Mouse (Mus musculus): ENCODE data around the gene Lad1. TPM values are rescaled to one million over a fixed set of nuclear protein-coding genes. Genes with fewer than 3 reads are reported as not detected.

Gene Lad1
- polyA plus RNA-seq, 1 experiment from 2014 or later = 0.40 TPM

DNA sequence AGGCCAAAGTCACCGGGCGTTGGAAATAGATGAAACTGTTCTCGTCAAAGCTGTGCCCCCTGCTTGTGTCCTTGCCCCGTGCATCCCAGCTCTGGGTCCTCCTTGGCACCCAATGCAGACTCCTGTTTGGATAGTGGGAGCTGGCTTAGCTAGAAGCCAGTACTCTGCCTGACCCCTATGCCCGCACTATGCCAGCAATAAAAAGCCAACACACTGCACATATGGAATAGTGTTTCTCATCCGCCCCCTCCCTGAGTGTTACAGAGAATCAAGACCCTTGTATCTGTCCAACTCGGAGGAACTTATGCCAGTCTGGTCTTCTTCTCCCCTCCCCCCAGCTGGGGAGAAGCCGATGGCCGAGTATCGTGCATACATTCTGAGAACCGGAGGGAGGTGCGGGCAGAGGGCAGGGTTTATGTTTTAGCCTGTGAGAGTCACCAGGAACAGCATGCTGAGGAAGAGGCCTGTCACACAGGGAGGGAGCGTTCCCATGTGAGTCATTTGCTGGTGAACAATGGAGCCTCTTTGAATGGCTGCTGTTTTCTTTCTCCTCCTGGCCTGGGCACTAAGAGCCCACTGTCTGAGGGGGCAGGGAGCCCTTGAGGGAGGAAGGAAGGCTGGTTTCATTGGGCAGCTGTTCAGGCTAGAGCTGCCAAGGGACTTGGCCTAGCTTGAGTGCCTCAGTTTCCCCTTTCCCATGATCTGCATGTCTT is 33.8 kb downstream of the Lad1 start:
- no peaks in the 10 kb centered on the region for H3K27me3 ChIP-seq
- H3K4me2 ChIP-seq = no peak overlapping the region
- 0 out of 2 replicates have a peak overlapping the region, but pooled peaks have one; percentile 2 for H3K9ac ChIP-seq
- no peaks in the 10 kb centered on the region for H3K36me3 ChIP-seq
- ATAC-seq (ENCODE audit: low read depth) = peak; percentile 51
- H3K9me3 ChIP-seq = no peaks in the 10 kb centered on the region
- WGBS = 38% methylated on average over 13 of the region's 13 CpGs
- H3K27ac ChIP-seq (replicated peaks) = peak overlapping the region; percentile 35
- H3K4me3 ChIP-seq = no peak overlapping the region
- H3K4me1 ChIP-seq (replicated peaks) = peaks cover 26% of the 10 kb centered on the region

DNA sequence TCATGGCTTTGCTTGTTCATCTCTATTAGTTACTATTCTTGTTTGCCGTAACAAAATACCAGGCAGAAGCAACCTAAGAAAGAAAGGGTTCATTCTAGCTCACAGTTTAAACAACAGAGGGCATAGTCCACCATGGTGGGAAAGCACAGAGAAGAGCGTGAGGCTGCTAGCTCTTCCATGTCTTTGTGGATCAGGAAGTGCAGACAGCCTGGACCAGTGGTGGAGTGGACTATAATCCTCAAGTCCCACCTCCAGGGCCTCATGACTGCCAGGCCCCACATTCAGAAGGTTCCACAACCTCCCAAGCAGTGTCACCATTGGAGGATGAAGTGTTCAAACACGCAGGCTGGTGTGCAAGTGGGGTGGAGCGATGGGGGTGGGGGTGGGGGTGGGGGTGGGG is 34.8 kb downstream of the Lad1 start:
- WGBS = 88% methylated on average over 4 of the region's 4 CpGs
- Histone ChIP-seq H3K9me3 (no peaks in the 10 kb centered on the region), H3K36me3 (no peaks in the 10 kb centered on the region), H3K27ac (replicated peaks) (0 out of 2 replicates have a peak overlapping the region, but pooled peaks have one; percentile 35), H3K4me1 (replicated peaks) (peaks cover 26% of the 10 kb centered on the region), H3K9ac (no peak overlapping the region), H3K27me3 (no peaks in the 10 kb centered on the region), H3K4me3 (no peak overlapping the region), H3K4me2 (no peak overlapping the region)
- ATAC-seq (ENCODE audit: low read depth) = no peak

DNA sequence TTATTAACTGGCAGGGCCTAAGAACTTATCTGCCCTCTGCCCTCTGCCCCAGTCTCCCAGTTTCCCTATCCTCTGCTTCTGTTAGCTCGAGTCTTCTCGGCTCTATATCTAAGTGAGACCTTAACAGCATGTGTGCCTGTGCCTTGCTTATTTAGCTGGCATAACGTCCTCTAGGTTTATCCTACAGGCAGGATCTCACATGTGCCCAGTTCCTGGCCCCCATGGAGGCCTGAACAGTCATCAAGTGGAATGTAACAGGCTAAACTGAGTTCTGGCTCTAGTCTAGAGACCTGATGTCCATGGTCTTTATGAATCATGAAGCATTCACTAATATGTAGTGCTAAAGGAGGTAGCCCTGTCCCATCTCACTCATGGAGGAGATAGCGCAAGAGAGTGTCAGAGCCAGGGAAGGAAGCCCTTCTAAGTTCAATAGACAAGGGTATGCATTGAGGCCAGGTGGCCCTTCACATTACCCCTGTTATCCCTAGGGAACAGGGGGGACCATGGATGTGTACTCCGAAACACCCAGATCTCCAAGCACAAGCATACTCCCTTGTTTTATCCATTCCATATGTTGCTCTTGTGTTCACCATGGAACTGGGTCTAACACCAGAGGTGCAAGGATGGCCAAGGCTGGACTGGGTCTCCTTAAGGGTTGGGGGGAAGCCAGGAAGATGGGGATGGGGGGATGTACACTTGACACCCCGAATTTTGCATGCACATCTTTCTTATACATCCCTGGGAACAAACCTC is 36.4 kb downstream of the Lad1 start:
- 77% methylated on average over 6 of the region's 6 CpGs for WGBS
- Histone ChIP-seq H3K9ac (no peak overlapping the region), H3K4me2 (no peak overlapping the region), H3K27me3 (no peaks in the 10 kb centered on the region), H3K4me3 (no peak overlapping the region), H3K9me3 (no peaks in the 10 kb centered on the region), H3K4me1 (replicated peaks) (peaks cover 21% of the 10 kb centered on the region), H3K36me3 (no peaks in the 10 kb centered on the region), H3K27ac (replicated peaks) (no peak overlapping the region)
- no peak for ATAC-seq (ENCODE audit: low read depth)

DNA sequence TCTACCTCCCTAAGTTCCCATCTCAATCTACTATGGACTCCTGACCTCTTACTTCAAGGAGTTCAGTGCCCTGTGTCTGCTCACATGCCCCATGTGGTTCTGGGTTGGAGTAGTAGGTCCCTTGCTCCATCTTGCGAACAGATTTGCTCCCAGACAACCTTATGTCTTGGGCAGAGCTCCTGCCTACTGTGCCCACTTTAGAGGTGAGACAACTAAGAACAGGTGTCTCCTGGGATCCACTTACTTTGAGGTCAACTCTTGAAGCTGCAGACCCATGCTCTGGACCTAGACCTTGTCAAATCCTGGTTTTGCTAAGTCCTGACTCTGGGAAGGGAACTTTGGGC is 36.9 kb downstream of the Lad1 start:
- Histone ChIP-seq H3K27ac (replicated peaks) (no peak overlapping the region), H3K27me3 (no peaks in the 10 kb centered on the region), H3K9me3 (no peaks in the 10 kb centered on the region), H3K4me1 (replicated peaks) (peaks cover 21% of the 10 kb centered on the region), H3K9ac (no peak overlapping the region), H3K4me3 (no peak overlapping the region), H3K4me2 (no peak overlapping the region), H3K36me3 (no peaks in the 10 kb centered on the region)
- WGBS = 92% methylated on average over 1 of the region's 1 CpGs
- no peak for ATAC-seq (ENCODE audit: low read depth)

DNA sequence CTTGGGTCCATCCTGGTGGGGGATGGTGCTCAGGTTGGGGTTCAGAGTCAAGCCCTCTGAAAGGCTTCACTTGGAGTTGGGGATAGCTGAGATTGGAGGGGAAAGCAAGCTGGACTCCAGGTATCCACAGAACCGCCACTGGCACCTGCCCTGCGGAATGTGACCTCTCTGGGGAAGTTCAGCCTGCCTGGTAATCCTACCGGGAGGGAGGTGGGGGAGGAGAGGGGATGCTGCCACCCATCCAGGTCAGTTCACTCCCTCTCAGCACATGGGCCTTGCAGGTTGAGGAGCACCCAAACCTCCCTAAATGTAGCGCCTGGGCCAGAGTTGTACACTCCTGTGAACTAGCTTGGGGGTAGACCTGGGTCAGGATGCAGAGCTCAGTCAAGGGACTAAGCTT is 37.7 kb downstream of the Lad1 start:
- no peaks in the 10 kb centered on the region for H3K27me3 ChIP-seq
- no peak overlapping the region for H3K27ac ChIP-seq (replicated peaks)
- no peaks in the 10 kb centered on the region for H3K9me3 ChIP-seq
- H3K36me3 ChIP-seq = no peaks in the 10 kb centered on the region
- no peak overlapping the region for H3K4me2 ChIP-seq
- ATAC-seq (ENCODE audit: low read depth) = no peak
- peaks cover 21% of the 10 kb centered on the region for H3K4me1 ChIP-seq (replicated peaks)
- whole genome bisulfite sequencing = 77% methylated on average over 4 of the region's 4 CpGs
- no peak overlapping the region for H3K9ac ChIP-seq
- no peak overlapping the region for H3K4me3 ChIP-seq

DNA sequence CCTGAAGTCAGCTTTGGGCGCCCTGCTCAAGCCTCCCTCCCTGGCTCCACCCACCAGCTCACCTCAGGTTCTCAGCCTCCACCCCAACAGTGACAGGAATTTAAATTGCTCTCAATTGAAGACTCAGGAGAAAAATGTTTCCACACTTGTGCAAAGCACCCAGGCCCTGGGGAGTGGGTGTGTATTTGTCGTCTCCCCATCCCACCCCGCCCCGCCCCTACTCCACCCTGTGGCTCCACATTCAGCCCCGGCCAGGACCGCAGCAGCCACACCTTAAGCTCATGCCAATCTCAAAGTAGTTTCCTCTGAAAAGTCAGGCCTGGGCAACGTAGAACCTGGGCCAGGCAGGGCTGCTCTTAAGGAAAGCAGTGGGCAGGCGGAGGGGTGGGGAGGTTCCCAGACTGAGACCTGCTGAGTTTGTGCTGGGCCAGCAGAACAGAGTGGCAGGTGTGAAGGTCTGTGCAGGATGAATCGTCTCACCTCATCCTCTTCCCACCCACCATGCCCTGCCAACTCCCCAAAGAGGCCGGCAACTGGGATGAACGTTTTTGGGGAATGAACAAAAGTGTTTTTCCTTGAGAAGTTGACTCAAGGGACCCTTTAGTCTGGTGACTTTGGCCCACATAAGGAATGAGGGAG is 38.9 kb downstream of the Lad1 start:
- H3K27ac ChIP-seq (replicated peaks) = no peak overlapping the region
- no peak for ATAC-seq (ENCODE audit: low read depth)
- no peaks in the 10 kb centered on the region for H3K36me3 ChIP-seq
- peaks cover 10% of the 10 kb centered on the region for H3K4me1 ChIP-seq (replicated peaks)
- H3K9ac ChIP-seq = no peak overlapping the region
- H3K27me3 ChIP-seq = no peaks in the 10 kb centered on the region
- no peaks in the 10 kb centered on the region for H3K9me3 ChIP-seq
- 61% methylated on average over 11 of the region's 11 CpGs for WGBS
- no peak overlapping the region for H3K4me2 ChIP-seq
- no peak overlapping the region for H3K4me3 ChIP-seq

DNA sequence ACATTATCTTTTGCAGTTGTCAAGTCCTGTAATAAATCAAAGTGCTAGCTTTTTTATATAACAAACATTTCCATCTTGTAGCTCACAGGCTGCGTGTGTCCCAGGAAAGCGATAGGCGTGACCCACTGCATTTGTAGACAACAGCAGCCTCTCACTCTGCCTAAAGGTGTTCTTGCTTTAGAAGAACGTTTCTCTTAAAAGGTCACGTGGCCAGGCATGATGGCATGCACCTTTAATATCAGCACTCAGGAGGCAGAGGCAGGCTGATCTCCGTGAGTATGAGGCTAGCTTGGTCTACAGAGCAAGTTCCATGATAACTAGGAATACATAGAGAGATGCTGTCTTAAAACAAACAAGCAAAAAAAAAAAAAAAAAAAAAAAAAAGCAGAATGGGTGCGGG is 40.1 kb downstream of the Lad1 start:
- Histone ChIP-seq H3K27ac (replicated peaks) (no peak overlapping the region), H3K36me3 (no peaks in the 10 kb centered on the region), H3K4me3 (no peak overlapping the region), H3K4me1 (replicated peaks) (no peaks in the 10 kb centered on the region), H3K27me3 (no peaks in the 10 kb centered on the region), H3K9ac (no peak overlapping the region), H3K4me2 (no peak overlapping the region), H3K9me3 (no peaks in the 10 kb centered on the region)
- 93% methylated on average over 7 of the region's 7 CpGs for WGBS
- no peak for ATAC-seq (ENCODE audit: low read depth)

DNA sequence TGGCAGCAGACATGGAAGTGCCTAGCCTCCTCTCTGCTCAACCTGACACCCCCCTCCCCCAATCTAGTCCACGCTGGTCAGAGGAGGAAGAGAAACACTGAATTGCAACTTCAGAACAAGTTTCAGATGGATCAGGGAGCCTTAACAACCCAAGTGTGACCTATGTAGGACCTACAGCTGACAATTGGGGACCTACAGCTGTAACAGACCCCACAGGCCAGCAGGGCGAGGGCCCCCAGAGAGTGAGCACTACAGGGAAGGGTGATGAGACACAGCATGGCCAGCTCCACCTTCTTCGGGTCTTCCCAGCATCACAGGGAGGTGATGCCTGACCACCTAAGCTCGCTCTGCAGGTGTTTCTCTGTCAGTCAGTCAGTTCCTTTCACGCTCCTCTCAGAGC is 42.7 kb downstream of the Lad1 start:
- Histone ChIP-seq H3K9ac (no peak overlapping the region), H3K9me3 (no peaks in the 10 kb centered on the region), H3K36me3 (no peaks in the 10 kb centered on the region), H3K4me2 (no peak overlapping the region), H3K4me1 (replicated peaks) (no peaks in the 10 kb centered on the region), H3K4me3 (no peak overlapping the region), H3K27ac (replicated peaks) (no peak overlapping the region), H3K27me3 (no peaks in the 10 kb centered on the region; the same call in 1 of the 2 replicates)
- no peak for ATAC-seq (ENCODE audit: low read depth)
- 80% methylated on average over 5 of the region's 5 CpGs for WGBS

DNA sequence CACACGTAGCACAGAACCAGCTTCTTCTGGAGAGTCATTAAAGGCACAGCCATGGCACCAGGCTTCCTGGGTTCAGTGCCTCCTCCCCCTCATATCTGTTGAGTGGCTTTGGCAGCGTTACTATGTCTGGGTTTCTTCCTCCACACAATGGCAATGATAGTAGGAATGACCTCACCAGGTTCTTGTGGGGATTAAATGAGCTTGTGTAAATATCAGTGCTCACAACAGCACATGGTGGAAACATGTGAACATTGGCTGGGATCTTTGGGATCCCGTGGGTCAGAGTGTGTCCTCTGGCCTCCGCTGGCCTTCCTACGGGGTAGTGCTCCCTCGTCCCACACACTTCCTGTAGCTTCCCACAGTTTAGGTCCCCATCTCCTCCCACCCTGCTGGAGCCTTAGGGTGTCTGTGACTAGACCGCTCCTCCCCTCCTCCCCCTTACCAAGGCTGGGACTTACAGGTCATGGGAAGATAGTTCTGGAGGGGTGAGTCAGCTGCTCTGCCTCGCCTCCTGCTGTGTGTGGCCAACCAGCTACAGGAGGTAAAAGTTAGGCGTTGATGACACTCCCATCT is 43.7 kb downstream of the Lad1 start:
- no peaks in the 10 kb centered on the region for H3K4me1 ChIP-seq (replicated peaks)
- no peak overlapping the region for H3K4me3 ChIP-seq
- H3K9me3 ChIP-seq = no peaks in the 10 kb centered on the region
- H3K27me3 ChIP-seq = no peaks in the 10 kb centered on the region; the same call in none of the 2 replicates
- no peak overlapping the region for H3K9ac ChIP-seq
- H3K4me2 ChIP-seq = no peak overlapping the region
- no peaks in the 10 kb centered on the region for H3K36me3 ChIP-seq
- 71% methylated on average over 9 of the region's 9 CpGs for WGBS
- no peak for ATAC-seq (ENCODE audit: low read depth)
- H3K27ac ChIP-seq (replicated peaks) = no peak overlapping the region

DNA sequence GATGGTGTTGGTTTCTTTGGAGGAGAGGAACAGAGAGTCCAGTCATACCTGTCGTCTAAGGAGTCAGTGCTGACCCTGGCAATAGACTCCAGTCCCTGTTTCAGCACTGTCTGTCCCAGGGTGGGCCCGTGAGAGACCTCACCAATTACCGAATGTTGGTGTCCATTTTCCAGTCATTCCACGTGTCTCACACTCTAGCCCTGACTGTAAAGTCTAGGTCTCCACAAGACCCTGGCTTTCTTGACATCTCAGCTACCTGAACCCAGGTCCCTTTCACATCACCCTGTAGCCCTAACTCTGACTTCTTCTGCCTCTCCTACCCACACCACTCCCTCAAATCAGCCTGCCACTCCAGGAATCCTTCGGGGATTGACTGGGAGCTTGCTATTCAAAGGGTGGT is 44.2 kb downstream of the Lad1 start:
- H3K36me3 ChIP-seq = no peaks in the 10 kb centered on the region
- no peaks in the 10 kb centered on the region for H3K9me3 ChIP-seq
- ATAC-seq (ENCODE audit: low read depth) = no peak
- no peaks in the 10 kb centered on the region for H3K4me1 ChIP-seq (replicated peaks)
- 81% methylated on average over 5 of the region's 5 CpGs for whole genome bisulfite sequencing
- H3K27me3 ChIP-seq = no peaks in the 10 kb centered on the region; the same call in none of the 2 replicates
- H3K4me3 ChIP-seq = no peak overlapping the region
- H3K4me2 ChIP-seq = no peak overlapping the region
- no peak overlapping the region for H3K27ac ChIP-seq (replicated peaks)
- no peak overlapping the region for H3K9ac ChIP-seq

DNA sequence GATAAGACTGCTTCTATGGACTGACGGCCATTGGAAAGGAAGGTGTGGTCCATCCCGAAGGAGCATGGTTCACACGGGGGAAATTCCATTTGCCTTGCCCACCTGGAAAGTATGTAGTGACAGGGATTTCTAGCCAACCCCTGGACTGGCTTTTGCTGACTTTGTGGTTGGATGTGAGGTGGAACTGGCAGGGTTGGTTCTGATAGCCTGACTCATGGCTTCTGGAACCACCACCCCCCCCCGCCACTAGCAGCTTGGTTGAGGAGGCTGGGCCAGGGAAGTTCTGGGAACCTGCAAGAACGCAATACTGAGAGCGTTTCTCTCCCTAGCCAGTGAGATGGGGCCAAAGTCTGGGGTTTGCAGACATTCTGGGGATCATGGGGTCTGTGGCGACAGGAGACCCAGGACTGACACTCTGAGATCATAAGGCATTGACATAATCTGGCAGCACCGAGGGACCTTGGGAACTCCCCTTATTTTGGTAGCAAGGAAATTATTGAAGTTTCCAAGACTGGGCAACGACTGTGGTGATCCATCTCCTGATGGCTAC is 45.5 kb downstream of the Lad1 start:
- no peaks in the 10 kb centered on the region for H3K4me1 ChIP-seq (replicated peaks)
- H3K27ac ChIP-seq (replicated peaks) = no peak overlapping the region
- no peaks in the 10 kb centered on the region; the same call in none of the 2 replicates for H3K27me3 ChIP-seq
- 87% methylated on average over 9 of the region's 9 CpGs for WGBS
- H3K4me2 ChIP-seq = no peak overlapping the region
- H3K9me3 ChIP-seq = no peaks in the 10 kb centered on the region
- no peak for ATAC-seq (ENCODE audit: low read depth)
- H3K9ac ChIP-seq = no peak overlapping the region
- H3K4me3 ChIP-seq = no peak overlapping the region
- no peaks in the 10 kb centered on the region for H3K36me3 ChIP-seq

DNA sequence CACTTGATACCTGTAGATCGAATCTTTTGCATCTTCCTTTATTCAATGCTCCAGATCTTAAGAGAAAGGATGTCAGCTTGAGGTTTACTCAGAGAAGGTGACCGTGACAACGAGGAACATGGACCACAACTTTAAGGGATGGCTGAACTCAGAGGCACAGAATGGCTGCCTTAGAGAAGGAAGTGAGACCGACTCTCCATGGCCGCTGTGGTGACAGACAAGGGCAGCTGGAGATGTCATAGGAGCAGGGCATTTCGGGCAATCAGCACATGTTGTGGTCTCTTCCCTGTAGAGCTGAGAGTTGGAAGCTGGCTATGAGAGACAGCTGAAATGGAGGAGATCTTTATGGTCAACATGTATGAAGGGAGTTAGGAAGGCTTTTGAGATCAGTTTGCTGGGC is 46.4 kb downstream of the Lad1 start:
- no peak overlapping the region for H3K27ac ChIP-seq (replicated peaks)
- H3K36me3 ChIP-seq = no peaks in the 10 kb centered on the region
- no peaks in the 10 kb centered on the region; the same call in none of the 2 replicates for H3K27me3 ChIP-seq
- no peak overlapping the region for H3K4me2 ChIP-seq
- no peak overlapping the region for H3K9ac ChIP-seq
- no peak overlapping the region for H3K4me3 ChIP-seq
- ATAC-seq (ENCODE audit: low read depth) = no peak
- 89% methylated on average over 6 of the region's 6 CpGs for WGBS
- no peaks in the 10 kb centered on the region for H3K9me3 ChIP-seq
- no peaks in the 10 kb centered on the region for H3K4me1 ChIP-seq (replicated peaks)
